Mouse (Mus musculus): ENCODE data around the gene Wasf2.

GRCm38 (mm10) chr4:133118775-133119375 lies 11.4 kb upstream of the Wasf2 start:
- TF ChIP-seq GATA1 (IDR thresholded peaks at IDR 0.05; ENCODE audit: low read length), result no peak
- no peak for TF ChIP-seq TAL1 (IDR thresholded peaks at IDR 0.05; ENCODE audit: low read length)

Data from erythroblast, embryonic 14.5 days (primary cell).